Mouse (Mus musculus): ENCODE measurements around the gene 1500009L16Rik. TPM values are rescaled to one million over a fixed set of nuclear protein-coding genes. Genes with fewer than 3 reads are reported as not detected.

Gene 1500009L16Rik
- polyA plus RNA-seq (2012; rRNA removed), result 9.3 and 10.0 TPM in 2 replicates

DNA sequence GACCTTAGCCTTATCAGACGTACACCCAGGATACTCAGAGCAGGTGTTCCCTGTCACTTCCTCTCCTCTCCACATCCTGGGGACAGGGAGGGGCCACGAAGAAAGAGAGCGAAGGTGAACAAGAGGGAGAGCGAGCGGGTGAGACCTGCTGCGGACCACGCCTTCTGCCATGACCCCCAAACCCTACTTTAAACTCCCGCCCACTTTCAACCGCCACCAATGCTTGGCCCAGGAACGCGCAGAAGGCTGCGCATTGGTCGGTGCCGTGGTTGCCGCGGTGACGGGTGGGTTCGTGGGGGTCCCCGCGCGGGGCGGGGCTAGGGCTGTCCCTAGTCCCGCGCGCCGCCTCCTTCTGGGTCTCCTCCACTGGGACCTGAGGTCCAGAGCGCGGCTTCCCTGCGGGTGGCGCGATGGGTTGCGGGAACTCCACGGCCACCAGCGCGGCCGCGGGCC lies at the start of gene 1500009L16Rik:
TSS of gene 1500009L16Rik (plus strand) at position 287 of the 453 bp plus-strand sequence.
- DNase-seq (ENCODE audit: low read depth), result no peak

GRCm38 (mm10) chr10:83681334-83681733 lies 41.3 kb upstream of the 1500009L16Rik start:
- no peak for DNase-seq (ENCODE audit: low read depth)

GRCm38 (mm10) chr10:83688215-83688614 lies 34.5 kb upstream of the 1500009L16Rik start:
- DNase-seq (ENCODE audit: low read depth), result no peak

- DNase-seq (ENCODE audit: low read depth), result no peak
These were observed 30.3 kb upstream of the 1500009L16Rik start for GRCm38 (mm10) chr10:83692175-83692895.

DNA sequence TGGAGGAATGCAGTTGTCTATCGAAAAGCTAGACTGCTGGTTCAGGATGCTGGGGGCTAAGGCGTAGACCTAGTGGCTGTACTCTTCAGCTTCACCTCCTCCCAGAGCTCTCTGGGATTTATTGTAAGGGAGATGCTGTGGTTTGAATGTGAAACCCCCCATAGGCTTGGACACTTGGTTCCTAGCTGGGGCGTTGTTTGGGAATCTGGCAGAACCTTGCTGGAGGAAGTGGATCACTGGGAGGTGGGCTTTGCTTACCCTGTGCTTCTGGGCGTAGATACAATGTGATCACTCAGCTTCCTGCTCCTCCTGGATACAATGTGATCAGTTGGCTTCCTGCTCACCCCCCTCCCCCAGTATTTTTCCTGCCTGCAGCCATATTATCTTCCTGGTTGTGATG lies 26.4 kb upstream of the 1500009L16Rik start:
- no peak for DNase-seq (ENCODE audit: low read depth)

DNA sequence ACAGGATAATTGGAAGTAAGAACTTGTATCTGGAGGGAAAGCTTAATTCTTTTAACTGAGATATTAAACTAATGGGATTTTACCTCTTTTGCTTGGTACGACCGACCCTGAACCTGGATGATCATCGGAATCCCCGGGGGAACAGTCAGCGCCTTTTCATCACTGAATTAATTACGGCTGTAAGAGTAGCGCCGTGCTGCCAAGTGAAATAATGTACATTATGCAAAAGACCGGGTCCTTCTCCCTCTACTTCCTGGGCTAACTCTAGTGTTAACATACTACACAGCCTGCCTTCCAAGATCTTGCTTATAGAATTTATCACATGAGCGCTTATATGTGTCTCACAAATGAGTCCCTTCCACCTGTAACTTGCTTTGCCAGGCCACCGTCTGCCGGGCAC lies 16.0 kb upstream of the 1500009L16Rik start:
- no peak for DNase-seq (ENCODE audit: low read depth)

DNA sequence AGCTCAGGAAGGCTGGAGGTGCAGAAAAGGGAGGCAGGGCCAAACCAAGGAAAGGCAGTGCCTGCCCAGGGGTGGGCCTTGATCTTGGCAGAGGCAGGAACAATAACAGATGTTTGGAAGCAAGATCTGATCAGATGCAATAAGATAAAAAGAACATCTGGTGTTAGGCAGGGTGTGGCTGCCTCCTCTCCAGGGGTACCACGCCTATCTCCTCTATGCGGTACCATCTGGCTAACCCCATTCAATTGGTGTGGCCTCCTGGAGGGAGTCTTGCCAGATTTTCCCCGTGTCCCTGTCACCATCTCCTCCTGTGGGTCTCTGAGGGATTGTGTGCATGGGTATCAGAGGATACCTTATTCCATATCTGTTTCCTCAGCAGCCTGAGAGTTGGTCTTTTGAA lies 12.7 kb upstream of the 1500009L16Rik start:
- DNase-seq (ENCODE audit: low read depth), result no peak

GRCm38 (mm10) chr10:83711769-83712168 lies 10.9 kb upstream of the 1500009L16Rik start:
- no peak for DNase-seq (ENCODE audit: low read depth)

DNA sequence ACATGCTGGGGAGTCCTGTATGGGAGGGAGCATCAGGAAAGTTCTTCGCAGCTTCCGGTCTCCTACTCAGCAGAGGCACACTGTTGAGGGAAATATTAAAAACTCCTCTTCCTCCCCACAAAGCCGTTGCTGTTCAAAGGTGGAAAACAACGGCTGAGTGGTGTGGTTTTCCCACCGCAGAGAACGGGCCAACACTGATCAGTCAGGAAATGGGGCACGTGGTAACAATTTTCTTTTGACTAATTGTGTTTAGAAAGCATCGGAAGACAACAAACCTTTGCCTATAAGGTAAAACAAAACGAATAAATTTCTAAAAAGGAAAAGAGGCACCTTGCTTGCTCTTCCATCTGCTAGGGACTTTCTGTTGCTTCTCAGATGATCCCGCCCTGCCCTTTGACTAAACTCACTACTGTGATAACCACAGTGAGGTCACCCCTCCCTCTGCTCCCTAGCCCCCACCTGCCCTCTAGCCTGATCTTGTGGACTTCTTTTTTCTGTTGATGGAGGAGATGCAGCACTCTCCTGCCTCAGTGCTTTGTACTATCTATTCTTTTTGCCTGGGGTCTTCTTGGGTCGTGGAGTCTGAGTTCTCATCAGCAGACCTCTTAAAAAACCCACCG lies 3.7 kb upstream of the 1500009L16Rik start:
- DNase-seq (ENCODE audit: low read depth), result no peak

GRCm38 (mm10) chr10:83723055-83723454 lies 390 bp downstream of the 1500009L16Rik start:
- DNase-seq (ENCODE audit: low read depth), result no peak

- no peak for DNase-seq (ENCODE audit: low read depth)
These were observed 1.8 kb downstream of the 1500009L16Rik start for GRCm38 (mm10) chr10:83724351-83725059.

DNA sequence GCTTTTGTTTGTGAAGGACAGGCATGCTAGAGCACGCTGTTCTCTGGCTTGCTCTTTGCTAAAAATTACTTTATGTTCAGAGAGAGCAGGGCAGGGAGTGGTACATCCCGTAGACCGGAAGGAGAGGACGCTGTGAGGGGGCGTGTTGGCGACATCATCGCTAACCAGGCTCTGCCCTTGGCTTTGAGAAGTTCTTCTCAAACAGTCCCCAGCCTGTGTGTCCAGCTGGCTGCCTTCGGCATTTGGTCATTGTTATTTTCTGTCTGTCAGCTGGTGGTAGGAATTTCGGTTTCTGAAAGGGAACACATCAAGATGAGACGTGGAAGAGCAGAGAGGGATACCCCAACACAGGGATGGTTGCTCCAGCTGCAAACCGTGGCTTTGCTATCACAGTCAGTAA lies 3.5 kb downstream of the 1500009L16Rik start:
- no peak for DNase-seq (ENCODE audit: low read depth)

GRCm38 (mm10) chr10:83727846-83728245 lies 5.2 kb downstream of the 1500009L16Rik start:
- DNase-seq (ENCODE audit: low read depth), result no peak

DNA sequence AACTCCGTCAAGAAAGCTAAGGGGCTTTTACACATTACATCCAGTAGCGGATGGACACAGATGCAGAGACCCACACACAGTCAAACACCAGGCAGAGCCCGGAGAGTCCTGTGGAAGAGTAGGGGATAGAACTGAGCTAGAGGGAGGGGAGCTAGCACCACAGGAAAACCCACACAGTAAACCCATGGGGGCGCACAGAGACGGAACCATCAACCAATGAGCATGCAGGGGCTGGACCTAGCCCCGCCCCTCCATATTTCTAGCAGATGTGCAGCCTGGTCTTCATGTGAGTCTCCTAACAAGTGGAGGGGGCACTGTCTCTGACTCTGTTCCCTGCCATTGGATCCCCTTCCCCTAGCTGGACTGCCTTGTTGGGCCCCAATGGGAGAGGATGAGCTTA lies 5.9 kb downstream of the 1500009L16Rik start:
- DNase-seq (ENCODE audit: low read depth), result no peak

DNA sequence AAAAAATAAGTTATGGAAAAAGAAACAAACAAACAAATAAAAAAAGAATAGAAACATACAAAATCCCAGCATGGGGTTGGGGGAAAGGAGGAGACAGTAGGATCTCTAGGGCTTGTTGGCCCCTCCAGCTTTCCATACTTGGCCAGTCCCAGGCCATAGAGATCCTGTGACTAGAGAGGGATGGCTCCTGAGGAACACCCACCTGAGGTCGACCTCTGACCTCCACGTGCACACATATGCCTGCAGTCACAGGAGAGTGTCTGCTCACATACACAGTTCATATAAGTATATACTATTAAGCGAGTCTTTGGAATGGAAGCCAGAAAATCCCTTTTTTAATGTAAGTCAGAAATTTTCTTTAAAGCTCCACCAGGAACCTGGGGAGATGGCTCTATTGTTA lies 6.4 kb downstream of the 1500009L16Rik start:
- DNase-seq (ENCODE audit: low read depth), result no peak

- DNase-seq (ENCODE audit: low read depth), result no peak
These were observed 6.8 kb downstream of the 1500009L16Rik start for GRCm38 (mm10) chr10:83729492-83729891.

DNA sequence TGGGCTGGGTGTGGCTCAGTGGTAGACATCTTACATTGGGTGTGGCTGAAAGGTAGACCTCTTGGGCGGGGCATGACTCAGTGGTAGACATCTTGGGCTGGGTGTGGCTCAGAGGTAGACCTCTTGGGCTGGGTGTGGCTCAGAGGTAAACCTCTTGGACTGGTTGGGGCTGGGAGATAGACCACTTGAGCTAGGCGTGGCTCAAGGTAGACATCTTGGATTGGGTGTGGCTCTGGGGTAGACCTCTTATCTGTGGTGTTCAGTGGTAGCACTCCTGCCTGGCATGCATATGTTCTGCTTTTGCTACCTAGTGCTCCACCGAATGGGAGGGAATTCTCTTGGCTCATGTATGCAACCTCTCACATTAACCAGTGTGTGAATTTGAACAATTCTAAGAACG lies 11.1 kb downstream of the 1500009L16Rik start:
- no peak for DNase-seq (ENCODE audit: low read depth)

GRCm38 (mm10) chr10:83738996-83739655 lies 16.5 kb downstream of the 1500009L16Rik start:
- DNase-seq (ENCODE audit: low read depth), result no peak

DNA sequence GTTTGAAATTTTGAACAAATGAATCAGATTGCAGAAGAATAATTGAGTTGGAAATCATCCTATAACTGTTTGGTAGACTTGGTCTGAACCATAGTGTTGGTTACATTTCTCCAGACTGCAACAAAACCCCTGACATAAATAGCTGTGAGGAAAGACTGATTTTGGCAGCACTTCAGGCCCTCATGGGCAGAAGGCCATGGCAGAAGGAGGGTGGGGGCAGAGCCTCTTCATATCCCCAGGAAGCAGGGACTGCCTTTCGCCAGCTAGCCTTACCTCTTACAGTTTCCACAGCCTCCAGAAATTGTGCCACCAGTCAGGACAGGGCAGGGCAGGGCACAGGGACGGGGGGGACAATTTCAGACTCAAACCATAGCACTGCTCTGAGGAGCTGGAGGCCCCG lies 22.0 kb downstream of the 1500009L16Rik start:
- DNase-seq (ENCODE audit: low read depth), result no peak

GRCm38 (mm10) chr10:83753056-83753455 lies 30.4 kb downstream of the 1500009L16Rik start:
- DNase-seq (ENCODE audit: low read depth), result no peak

DNA sequence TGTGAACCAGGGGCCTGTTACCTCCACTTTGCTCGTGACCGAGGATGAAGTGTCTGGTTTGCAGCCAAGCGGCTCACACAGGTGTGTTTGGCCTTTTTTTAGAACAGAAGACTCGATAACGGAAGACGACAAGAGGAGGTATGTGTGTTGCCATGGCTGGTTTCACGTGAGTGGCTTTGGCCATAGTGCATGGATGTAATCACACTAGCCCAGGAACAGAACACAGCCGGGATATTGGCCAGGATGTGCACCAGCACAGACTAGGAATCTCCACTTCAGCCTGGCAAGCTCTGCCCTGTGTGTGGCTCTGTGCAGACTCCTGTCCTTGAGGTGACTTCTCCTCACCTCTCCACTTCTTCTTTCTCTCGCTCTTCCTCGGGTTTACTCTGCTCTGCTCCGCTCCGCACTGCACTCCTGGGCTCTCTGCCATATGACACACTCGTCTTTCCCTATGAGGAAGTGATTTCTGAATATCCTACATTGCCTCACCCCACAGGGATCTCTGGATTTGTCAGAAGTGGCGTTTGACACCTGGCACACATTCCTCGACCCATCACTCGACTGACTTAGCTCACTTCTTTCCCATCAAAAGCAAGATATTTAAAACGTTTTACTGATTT lies 34.8 kb downstream of the 1500009L16Rik start:
- DNase-seq (ENCODE audit: low read depth), result no peak

GRCm38 (mm10) chr10:83758732-83759131 lies 36.1 kb downstream of the 1500009L16Rik start:
- DNase-seq (ENCODE audit: low read depth), result no peak

Data from gonadal fat pad, adult 2 months (tissue).